Mouse (Mus musculus) gonadal fat pad, adult 2 months (tissue): ENCODE measurements around the gene Uggt1. TPM values are rescaled to one million over a fixed set of nuclear protein-coding genes. Genes with fewer than 3 reads are reported as not detected.

ENCODE experiments used
- DNase-seq: peaks from one replicate; pipeline ENCODE4 v3.0.0-alpha.2; 2012; ENCODE audit warnings: low read depth
- polyA plus RNA-seq: library from polyadenylated mRNA; depleted of rRNA; stranded (reverse); fragments of >200 nt; gene quantifications from 2 replicates; pipeline ENCODE4 v1.2.3, GENCODE M21; 2012; rRNA removed

Uggt1 gene
- polyA plus RNA-seq, 1 experiment, result 37.2 TPM

GRCm38 (mm10) chr1:36114844-36115243 is 129.7 kb downstream of the Uggt1 start:
- no peak for DNase-seq

GRCm38 (mm10) chr1:36113670-36114069 is 130.8 kb downstream of the Uggt1 start:
- DNase-seq, result no peak

DNA sequence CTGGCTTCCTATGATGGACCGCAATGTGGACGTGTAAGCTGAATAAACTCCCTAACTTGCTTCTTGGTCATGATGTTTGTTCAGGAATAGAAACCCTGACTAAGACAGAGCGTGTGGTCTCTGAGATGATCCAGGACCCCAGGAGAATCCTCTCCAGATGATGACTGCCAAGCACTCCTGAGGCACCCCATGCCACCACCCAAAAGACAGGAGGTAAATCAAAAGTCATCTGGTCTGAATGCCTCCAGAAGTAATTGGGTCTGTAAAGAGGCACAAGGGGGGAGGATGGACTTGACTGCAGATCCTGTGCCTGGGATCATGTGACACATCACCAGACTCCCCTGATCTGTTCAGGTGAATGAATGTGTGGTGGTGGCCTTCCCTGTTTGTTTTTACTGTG is 131.9 kb downstream of the Uggt1 start:
- no peak for DNase-seq

DNA sequence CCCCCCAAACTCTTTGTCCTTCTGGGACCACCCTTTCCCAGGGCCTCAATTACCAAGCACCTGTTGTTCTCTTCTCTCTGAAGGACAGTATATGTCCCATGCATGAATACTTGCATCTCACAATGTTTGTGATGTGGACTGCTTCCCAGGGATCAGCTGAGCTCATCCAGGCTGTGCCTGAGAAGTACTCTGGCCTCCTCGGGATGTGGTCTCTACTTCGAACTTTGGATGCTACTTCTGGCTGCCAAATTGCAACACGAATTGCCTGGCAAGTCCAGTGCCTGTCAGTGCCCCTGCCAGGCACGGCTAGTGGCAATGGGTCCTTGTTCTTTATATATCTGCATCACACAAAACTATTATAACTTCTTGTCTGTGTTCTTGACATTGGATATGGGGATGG is 134.5 kb downstream of the Uggt1 start:
- no peak for DNase-seq

- no peak for DNase-seq
These were observed 138.4 kb downstream of the Uggt1 start for GRCm38 (mm10) chr1:36105917-36106706.

DNA sequence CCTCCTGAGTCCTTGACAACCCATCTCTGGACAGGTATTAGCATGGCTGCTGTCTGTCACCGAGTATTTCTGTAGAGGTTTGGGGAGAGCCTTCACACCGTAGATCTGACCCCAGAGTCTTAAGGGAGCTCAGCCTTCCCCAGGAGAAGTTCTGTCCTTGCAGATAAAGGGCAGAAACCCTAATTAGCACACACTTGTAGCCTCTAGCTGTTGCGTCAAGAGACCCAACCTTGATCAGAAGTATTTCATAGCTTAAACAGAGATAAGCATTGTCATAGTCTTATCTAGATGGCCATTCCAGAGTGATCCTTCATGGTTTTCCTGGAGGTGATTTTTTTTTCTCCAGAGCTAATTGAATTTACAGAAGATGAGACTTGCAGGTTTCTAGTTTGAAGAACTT is 144.1 kb downstream of the Uggt1 start:
- DNase-seq, result no peak

DNA sequence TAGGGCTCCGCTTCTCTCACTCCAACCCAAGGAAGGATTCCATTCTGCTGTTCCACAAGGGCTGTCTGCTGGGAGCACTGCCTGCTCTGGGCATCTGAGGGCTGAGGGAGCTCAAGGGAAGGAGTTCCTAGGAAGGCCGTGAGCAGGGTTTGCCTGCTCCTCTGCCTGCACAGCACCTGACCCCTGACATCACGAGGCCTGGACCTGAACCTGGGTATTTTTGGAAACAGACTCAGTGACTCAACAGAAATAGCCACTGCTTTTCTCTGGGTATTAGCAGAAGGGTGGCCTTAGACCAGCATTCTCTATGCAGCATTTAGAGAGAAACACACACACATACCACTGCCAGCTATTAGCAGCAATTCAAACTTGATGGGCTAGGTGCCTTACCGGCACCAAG is 146.1 kb downstream of the Uggt1 start:
- no peak for DNase-seq

DNA sequence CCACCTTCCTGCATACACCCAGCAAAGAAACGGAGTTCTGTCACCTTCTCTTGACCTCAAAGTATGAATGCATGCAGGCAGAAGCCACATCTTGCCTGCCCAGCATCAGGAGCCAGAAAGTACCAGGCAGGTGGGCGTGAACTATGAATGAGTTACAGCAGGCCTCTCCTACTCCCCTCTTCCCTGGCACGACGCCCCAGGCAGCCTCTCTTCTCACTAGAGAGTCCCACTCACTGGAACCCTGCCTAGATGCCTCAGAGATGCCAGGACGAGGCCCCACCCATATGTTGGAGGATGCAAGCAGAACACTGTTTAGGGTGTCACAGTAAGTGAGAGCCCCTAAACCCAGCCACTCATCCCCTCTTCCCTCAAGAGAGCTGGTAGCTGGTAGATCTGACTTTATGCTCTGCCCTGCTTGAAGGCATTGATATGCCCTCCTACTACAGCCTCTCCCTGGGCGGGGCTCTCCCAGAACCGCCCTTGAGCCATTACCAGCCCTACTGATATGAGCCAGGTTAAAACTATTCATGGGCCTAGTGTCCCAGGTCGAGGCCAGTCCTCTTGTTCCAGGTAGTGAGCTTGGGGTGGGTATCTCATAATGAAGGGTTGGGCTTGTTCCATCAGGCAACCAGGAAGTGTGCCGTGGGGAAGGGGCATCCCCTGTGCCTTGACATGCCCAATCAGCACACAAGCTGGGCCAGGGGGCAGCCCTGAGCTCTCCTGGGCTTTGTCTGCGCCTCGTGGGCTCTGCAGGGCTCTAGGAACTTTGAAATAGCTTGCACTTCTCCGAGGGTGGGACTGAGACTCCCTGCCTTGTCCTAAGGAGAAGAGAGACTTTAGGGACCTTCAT is 148.9 kb downstream of the Uggt1 start:
- DNase-seq, result no peak

GRCm38 (mm10) chr1:36093741-36094140 is 150.8 kb downstream of the Uggt1 start:
- DNase-seq, result no peak

- no peak for DNase-seq
These were observed 153.3 kb downstream of the Uggt1 start for GRCm38 (mm10) chr1:36091246-36091645.

DNA sequence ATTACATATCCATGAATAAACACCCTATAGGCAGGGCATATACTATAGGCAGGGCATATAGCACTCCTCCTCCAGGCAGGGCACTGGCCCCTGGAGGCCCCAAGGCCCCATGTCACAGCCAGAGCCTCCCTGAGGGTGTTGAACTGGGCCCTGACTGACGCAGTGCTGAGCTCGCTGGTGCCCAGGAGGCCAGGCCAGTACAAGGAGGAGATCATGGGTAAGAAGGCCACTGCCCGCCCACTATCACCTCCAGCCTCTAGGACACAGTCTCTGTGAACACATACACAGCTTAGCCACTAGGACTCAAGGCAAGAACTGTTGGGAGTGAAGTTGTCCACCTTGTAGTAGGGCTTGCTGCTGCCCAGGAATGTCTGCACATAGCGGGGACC is 153.8 kb downstream of the Uggt1 start:
- DNase-seq, result no peak

Other genes starting within 250 kb of the Uggt1 start
- 52.1 and 81.7 TPM in 2 replicates for gene Hs6st1, start 176.3 kb downstream of the Uggt1 start, polyA plus RNA-seq
- 6.9 and 7.1 TPM in 2 replicates for gene Neurl3, start 30.0 kb upstream of the Uggt1 start, polyA plus RNA-seq
- 8.1 and 8.4 TPM in 2 replicates for gene Arid5a, start 63.0 kb upstream of the Uggt1 start, polyA plus RNA-seq
- 51.8 and 56.4 TPM in 2 replicates for gene Kansl3, start 124.5 kb upstream of the Uggt1 start, polyA plus RNA-seq
- gene Fer1l5, start 127.6 kb upstream of the Uggt1 start, polyA plus RNA-seq, result 0.13 and 0.20 TPM in 2 replicates
- 18.6 and 19.3 TPM in 2 replicates for gene Lman2l, start 200.6 kb upstream of the Uggt1 start, polyA plus RNA-seq
- 5.5 and 6.0 TPM in 2 replicates for gene Cnnm4, start 226.9 kb upstream of the Uggt1 start, polyA plus RNA-seq